Mouse (Mus musculus) kidney, embryonic 14.5 days (tissue): Measurements from ENCODE around the gene Aff1. TPM values are rescaled to one million over a fixed set of nuclear protein-coding genes. Genes with fewer than 3 reads are reported as not detected.
A peak's percentile ranks its signal among the peaks of the same experiment; 100 is the strongest.

Experiments used
- ATAC-seq: fragments of 200-750 bp; cut with Nextera tagmentation; 2 replicates; pipeline ENCODE4 v1.8.0; 2017; ENCODE audit warnings: moderate number of reproducible peaks, mild to moderate bottlenecking, moderate TSS enrichment, moderate library complexity; ENCODE audit not compliant: low FRiP score, low TSS enrichment
- H3K27ac ChIP-seq: fragments of 300-500 bp; sonication (generic); 2 replicates; pipeline ENCODE4 v1.5.1; 2014; ENCODE audit warnings: low read depth, mild to moderate bottlenecking, low read length, moderate library complexity, mixed read lengths
- H3K27me3 ChIP-seq: fragments of 300-500 bp; sonication (generic); 2 replicates; pipeline ENCODE4 v1.6.1; 2014; ENCODE audit warnings: mild to moderate bottlenecking, low read length; ENCODE audit not compliant: control insufficient read depth, insufficient read depth
- H3K36me3 ChIP-seq: fragments of 300-500 bp; sonication (generic); 2 replicates; pipeline ENCODE4 v1.6.1; 2014; ENCODE audit warnings: low read length, mixed read lengths; ENCODE audit not compliant: control insufficient read depth, insufficient read depth
- H3K4me1 ChIP-seq: fragments of 300-500 bp; sonication (generic); 2 replicates; pipeline ENCODE4 v1.6.1; 2014; ENCODE audit warnings: low read length, mixed read lengths; ENCODE audit not compliant: control insufficient read depth, insufficient read depth
- H3K4me2 ChIP-seq: fragments of 300-500 bp; sonication (generic); replicated peaks from 2 replicates; pipeline ENCODE4 v1.6.1; 2014; ENCODE audit warnings: low read depth, mild to moderate bottlenecking, low read length
- H3K4me3 ChIP-seq: fragments of 300-500 bp; sonication (generic); 2 replicates; pipeline ENCODE4 v1.5.1; 2014; ENCODE audit warnings: mild to moderate bottlenecking, low read length
- H3K9ac ChIP-seq: fragments of 300-500 bp; sonication (generic); 2 replicates; pipeline ENCODE4 v1.6.1; 2014; ENCODE audit warnings: low read depth, mild to moderate bottlenecking, low read length, moderate library complexity
- H3K9me3 ChIP-seq: fragments of 300-500 bp; sonication (generic); 2 replicates; pipeline ENCODE4 v1.6.1; 2016; ENCODE audit warnings: low read length; ENCODE audit not compliant: control insufficient read depth
- WGBS: fragments of 180-500 bp; shearing (Covaris S2); extraction: QIAGEN DNeasy Blood & Tissue Kit; methylation state at CpG from one replicate; pipeline ENCODE4 v1.1.7; 2014; 5-methylcytosine and 5-hydroxymethylcytosine counted together
- polyA plus RNA-seq: library from polyadenylated mRNA; unstranded; fragments of >200 nt; fragmentation: Nextera tagmentation; extraction: Ambion mirVana; gene quantifications from 2 replicates; pipeline ENCODE4 v1.2.1, GENCODE M21; 2014

Gene Aff1
- polyA plus RNA-seq, 1 experiment from 2014 or later = 14.4 TPM

- Histone ChIP-seq H3K4me2 (no peak overlapping the region), H3K4me1 (no peaks in the 10 kb centered on the region), H3K27me3 (no peaks in the 10 kb centered on the region), H3K27ac (no peak overlapping the region), H3K9me3 (no peaks in the 10 kb centered on the region), H3K36me3 (no peaks in the 10 kb centered on the region), H3K4me3 (no peak overlapping the region), H3K9ac (no peak overlapping the region)
- no peak for ATAC-seq
- 85% methylated on average over 5 of the region's 5 CpGs for WGBS
Observed at GRCm38 (mm10) chr5:103716824-103717342, 24.7 kb downstream of the Aff1 start.

- Histone ChIP-seq H3K4me1 (no peaks in the 10 kb centered on the region), H3K36me3 (no peaks in the 10 kb centered on the region), H3K9me3 (no peaks in the 10 kb centered on the region), H3K9ac (no peak overlapping the region), H3K4me3 (no peak overlapping the region), H3K4me2 (no peak overlapping the region), H3K27me3 (no peaks in the 10 kb centered on the region; the same call in 1 of the 2 replicates), H3K27ac (no peak overlapping the region)
- ATAC-seq = peak; percentile 62; the same call in 1 of the 2 replicates
- 9% methylated on average over 6 of the region's 6 CpGs for WGBS
Observed at GRCm38 (mm10) chr5:103719131-103719530, 27.0 kb downstream of the Aff1 start.

- no peaks in the 10 kb centered on the region for H3K4me1 ChIP-seq
- no peak overlapping the region for H3K27ac ChIP-seq
- ATAC-seq = no peak
- no peak overlapping the region for H3K4me2 ChIP-seq
- no peak overlapping the region for H3K4me3 ChIP-seq
- H3K36me3 ChIP-seq = no peaks in the 10 kb centered on the region
- WGBS = 70% methylated on average over 3 of the region's 3 CpGs
- no peak overlapping the region for H3K9ac ChIP-seq
- H3K9me3 ChIP-seq = no peaks in the 10 kb centered on the region
- H3K27me3 ChIP-seq = no peaks in the 10 kb centered on the region; the same call in 1 of the 2 replicates
Observed at GRCm38 (mm10) chr5:103719851-103720250, 27.7 kb downstream of the Aff1 start.

GRCm38 (mm10) chr5:103720967-103721366 is 28.8 kb downstream of the Aff1 start:
- ATAC-seq = no peak
- Histone ChIP-seq H3K4me2 (no peak overlapping the region), H3K4me3 (no peak overlapping the region), H3K27me3 (no peaks in the 10 kb centered on the region; the same call in 1 of the 2 replicates), H3K27ac (no peak overlapping the region), H3K9me3 (no peaks in the 10 kb centered on the region), H3K36me3 (no peaks in the 10 kb centered on the region), H3K4me1 (no peaks in the 10 kb centered on the region), H3K9ac (no peak overlapping the region)
- 84% methylated on average over 6 of the region's 6 CpGs for WGBS

GRCm38 (mm10) chr5:103721490-103721889 is 29.3 kb downstream of the Aff1 start:
- WGBS = 81% methylated on average over 4 of the region's 4 CpGs
- no peaks in the 10 kb centered on the region for H3K9me3 ChIP-seq
- H3K27ac ChIP-seq = no peak overlapping the region

GRCm38 (mm10) chr5:103722721-103723120 is 30.5 kb downstream of the Aff1 start:
- no peak overlapping the region for H3K9ac ChIP-seq
- no peak overlapping the region for H3K4me2 ChIP-seq
- no peak for ATAC-seq
- no peaks in the 10 kb centered on the region for H3K9me3 ChIP-seq
- no peak overlapping the region for H3K4me3 ChIP-seq
- no peak overlapping the region for H3K27ac ChIP-seq
- WGBS = 83% methylated on average over 4 of the region's 4 CpGs
- H3K36me3 ChIP-seq = no peaks in the 10 kb centered on the region
- H3K4me1 ChIP-seq = no peaks in the 10 kb centered on the region
- no peaks in the 10 kb centered on the region; the same call in 1 of the 2 replicates for H3K27me3 ChIP-seq

More at GRCm38 (mm10) chr5:103721490-103721889, 29.3 kb downstream of the Aff1 start:
- no peak overlapping the region for H3K4me3 ChIP-seq
- no peak overlapping the region for H3K9ac ChIP-seq
- H3K4me2 ChIP-seq = no peak overlapping the region
- no peak for ATAC-seq
- H3K36me3 ChIP-seq = no peaks in the 10 kb centered on the region
- no peaks in the 10 kb centered on the region for H3K4me1 ChIP-seq
- H3K27me3 ChIP-seq = no peaks in the 10 kb centered on the region; the same call in 1 of the 2 replicates

- no peak overlapping the region for H3K4me3 ChIP-seq
- no peak overlapping the region for H3K27ac ChIP-seq
- ATAC-seq = no peak
- no peaks in the 10 kb centered on the region for H3K4me1 ChIP-seq
- no peaks in the 10 kb centered on the region for H3K9me3 ChIP-seq
- WGBS = 9% methylated on average over 6 of the region's 6 CpGs
- H3K4me2 ChIP-seq = no peak overlapping the region
- no peaks in the 10 kb centered on the region; the same call in 1 of the 2 replicates for H3K27me3 ChIP-seq
- no peaks in the 10 kb centered on the region for H3K36me3 ChIP-seq
- no peak overlapping the region for H3K9ac ChIP-seq
Observed at GRCm38 (mm10) chr5:103724384-103724783, 32.2 kb downstream of the Aff1 start.

GRCm38 (mm10) chr5:103724823-103725222 is 32.6 kb downstream of the Aff1 start:
- H3K4me1 ChIP-seq = no peaks in the 10 kb centered on the region
- 22% methylated on average over 3 of the region's 3 CpGs for WGBS
- no peak overlapping the region for H3K9ac ChIP-seq

GRCm38 (mm10) chr5:103725268-103726149 is 33.3 kb downstream of the Aff1 start:
- Histone ChIP-seq H3K36me3 (no peaks in the 10 kb centered on the region), H3K4me1 (no peaks in the 10 kb centered on the region), H3K4me3 (no peak overlapping the region), H3K27ac (no peak overlapping the region), H3K9me3 (no peaks in the 10 kb centered on the region), H3K27me3 (no peaks in the 10 kb centered on the region; the same call in 1 of the 2 replicates), H3K4me2 (no peak overlapping the region), H3K9ac (no peak overlapping the region)
- ATAC-seq = no peak
- WGBS = 60% methylated on average over 9 of the region's 9 CpGs

More at GRCm38 (mm10) chr5:103724823-103725222, 32.6 kb downstream of the Aff1 start:
- Histone ChIP-seq H3K4me3 (no peak overlapping the region), H3K27me3 (no peaks in the 10 kb centered on the region; the same call in 1 of the 2 replicates), H3K27ac (no peak overlapping the region), H3K36me3 (no peaks in the 10 kb centered on the region), H3K4me2 (no peak overlapping the region), H3K9me3 (no peaks in the 10 kb centered on the region)
- ATAC-seq = no peak
